Mouse (Mus musculus) liver, adult 2 months (tissue): ENCODE data around the gene Pifo.

Experiments
- CTCF ChIP-seq: fragments of 200-500 bp; IDR thresholded peaks from 2 replicates; pipeline ENCODE4 v1.5.1; 2011; ENCODE audit warnings: low read depth, low read length, control low read depth
- POLR2A ChIP-seq: fragments of 200-500 bp; IDR thresholded peaks from 2 replicates; pipeline ENCODE4 v1.6.1; 2011; ENCODE audit warnings: low read length, control low read depth; ENCODE audit not compliant: insufficient read depth; ENCODE audit errors: extremely low read depth

GRCm38 (mm10) chr3:106014546-106014945, at the start of gene Pifo:
- TF ChIP-seq CTCF, result no peak
- TF ChIP-seq POLR2A, result no peak
